ENCODE assay signal across 12 mouse cellular contexts in the genomic region with DNA sequence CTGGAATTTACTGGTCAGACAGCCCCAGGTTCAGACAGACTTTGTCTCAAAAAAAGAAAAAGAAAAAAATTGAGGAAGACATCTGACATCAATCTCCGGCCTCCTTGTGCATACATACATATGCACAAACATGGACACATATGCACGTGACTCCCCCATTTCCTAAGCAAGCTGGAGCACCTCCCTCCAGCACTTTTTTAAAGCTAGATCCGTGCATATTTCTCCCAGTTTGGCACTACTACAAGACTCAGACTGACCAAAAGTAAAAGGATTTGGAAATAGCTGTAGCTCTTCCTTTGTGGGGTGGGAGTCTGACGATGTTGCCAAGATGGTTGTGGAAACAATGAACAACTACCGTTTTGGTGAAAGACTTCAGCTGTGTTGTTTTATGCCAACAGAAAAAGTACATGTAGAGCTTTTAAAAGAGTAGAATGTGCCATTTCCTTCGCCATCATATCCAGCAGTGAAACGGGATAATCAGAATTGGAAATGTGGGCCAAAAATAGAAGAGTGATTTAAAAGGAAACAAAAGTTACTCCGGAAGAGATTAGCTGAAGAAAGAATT. TPM values are rescaled to one million over a fixed set of nuclear protein-coding genes. Genes with fewer than 3 reads are reported as not detected.
DNase-seq lines count a peak whose midpoint lies in the region; ATAC-seq and TF ChIP-seq lines count a peak whose summit lies in the region.
"Had no signal": no experiment of that assay in that cellular context is flagged by ENCODE, and none has a peak within 500 bp of the region (broad histone marks: within the 10 kb centered on the region; RNA-seq: fewer than 3 reads in every experiment).

No protein-coding gene starts in this region.

- ATAC-seq in kidney, embryonic 15.5 days (replicated peaks; ENCODE audit: low FRiP score): no peak
- peak; percentile 46 for ATAC-seq in forebrain, embryonic 14.5 days
- 0 out of 2 replicates have a peak, but pooled peaks have one; percentile 30 for ATAC-seq in midbrain, embryonic 15.5 days (replicated peaks)
- no peak for ATAC-seq in intestine, embryonic 16.5 days

- no peak for DNase-seq in gastrocnemius, adult 2 months
- no peak for DNase-seq in gastrocnemius, postnatal 10 days
- peak; percentile 15 for DNase-seq in kidney, postnatal 14 days
- peak; percentile 62 for DNase-seq in forebrain, embryonic 14.5 days (ENCODE audit: low spot score)
- DNase-seq in gastrocnemius, postnatal 14 days: no peak
- DNase-seq: liver; retina, postnatal 1 day had no signal

- H3K9me3 ChIP-seq in kidney, embryonic 15.5 days (replicated peaks): no peaks in the 10 kb centered on the region
- no peaks in the 10 kb centered on the region for H3K9me3 ChIP-seq in forebrain, embryonic 14.5 days (replicated peaks; ENCODE audit: control insufficient read depth, low read length)
- H3K9me3 ChIP-seq in midbrain, embryonic 15.5 days: no peaks in the 10 kb centered on the region
- H3K9me3 ChIP-seq in intestine, embryonic 16.5 days (ENCODE audit: control insufficient read depth, low read length): no peaks in the 10 kb centered on the region

- H3K4me1 ChIP-seq in kidney, embryonic 15.5 days: no peaks in the 10 kb centered on the region
- peaks cover 8% of the 10 kb centered on the region; the same call in 1 of the 2 replicates for H3K4me1 ChIP-seq in forebrain, embryonic 14.5 days (ENCODE audit: control insufficient read depth, insufficient read depth, low read length)
- 0 out of 2 replicates have a peak, but pooled peaks cover 6% of the 10 kb centered on the region for H3K4me1 ChIP-seq in midbrain, embryonic 15.5 days
- no peaks in the 10 kb centered on the region for H3K4me1 ChIP-seq in intestine, embryonic 16.5 days (ENCODE audit: control insufficient read depth, insufficient read depth, low read length)

- no peak overlapping the region for H3K4me2 ChIP-seq in kidney, embryonic 15.5 days
- H3K4me2 ChIP-seq in forebrain, embryonic 14.5 days (ENCODE audit: low read length): 0 out of 2 replicates have a peak overlapping the region, but pooled peaks have one; percentile 5
- no peak overlapping the region for H3K4me2 ChIP-seq in midbrain, embryonic 15.5 days
- H3K4me2 ChIP-seq in intestine, embryonic 16.5 days (ENCODE audit: low read depth, low read length): no peak overlapping the region

- TF ChIP-seq CTCF in gastrocnemius, adult 2 months (IDR thresholded peaks at IDR 0.05): no peak

- WGBS in kidney, embryonic 15.5 days: 82% methylated on average over 8 of the region's 8 CpGs
- 20% methylated on average over 8 of the region's 8 CpGs for WGBS in forebrain, embryonic 14.5 days
- WGBS in midbrain, embryonic 15.5 days: 18% methylated on average over 8 of the region's 8 CpGs
- 72% methylated on average over 8 of the region's 8 CpGs for WGBS in intestine, embryonic 16.5 days

- intact Hi-C loops in gastrocnemius, adult 2 months (cut with DNase I): no loop called here
- intact Hi-C loops in gastrocnemius, postnatal 14 days (cut with DNase I; ENCODE audit: low total_unique reads): no loop called here

- H3K9ac ChIP-seq in kidney, embryonic 15.5 days: no peak overlapping the region
- H3K9ac ChIP-seq in forebrain, embryonic 14.5 days (ENCODE audit: low read length): no peak overlapping the region
- H3K9ac ChIP-seq in midbrain, embryonic 15.5 days: no peak overlapping the region
- H3K9ac ChIP-seq in intestine, embryonic 16.5 days (ENCODE audit: low read depth, low read length): no peak overlapping the region

- H3K27ac ChIP-seq in gastrocnemius, adult 2 months: peak overlapping the region; percentile 41; the same call in 1 of the 2 replicates
- H3K27ac ChIP-seq in kidney, embryonic 15.5 days: no peak overlapping the region
- no peak overlapping the region for H3K27ac ChIP-seq in forebrain, embryonic 14.5 days (ENCODE audit: low read depth, low read length)
- H3K27ac ChIP-seq in midbrain, embryonic 15.5 days: no peak overlapping the region
- H3K27ac ChIP-seq in intestine, embryonic 16.5 days (ENCODE audit: low read length): no peak overlapping the region
- H3K27ac ChIP-seq: left cerebral cortex, adult 2 months had no signal

- no peaks in the 10 kb centered on the region for H3K27me3 ChIP-seq in kidney, embryonic 15.5 days
- 0 out of 2 replicates have a peak, but pooled peaks cover 3% of the 10 kb centered on the region for H3K27me3 ChIP-seq in forebrain, embryonic 14.5 days (replicated peaks; ENCODE audit: control insufficient read depth, insufficient read depth, low read length)
- no peaks in the 10 kb centered on the region for H3K27me3 ChIP-seq in midbrain, embryonic 15.5 days (replicated peaks)
- no peaks in the 10 kb centered on the region for H3K27me3 ChIP-seq in intestine, embryonic 16.5 days (replicated peaks; ENCODE audit: control insufficient read depth, insufficient read depth, low read length)

- peaks cover 5% of the 10 kb centered on the region for H3K36me3 ChIP-seq in kidney, embryonic 15.5 days
- no peaks in the 10 kb centered on the region for H3K36me3 ChIP-seq in forebrain, embryonic 14.5 days (ENCODE audit: control insufficient read depth, insufficient read depth, low read length)
- no peaks in the 10 kb centered on the region for H3K36me3 ChIP-seq in midbrain, embryonic 15.5 days (replicated peaks)
- H3K36me3 ChIP-seq in intestine, embryonic 16.5 days (ENCODE audit: control insufficient read depth, insufficient read depth, low read length): no peaks in the 10 kb centered on the region

- H3K4me3 ChIP-seq in gastrocnemius, adult 2 months: peak overlapping the region; percentile 3
- H3K4me3 ChIP-seq in kidney, embryonic 15.5 days (replicated peaks): no peak overlapping the region
- H3K4me3 ChIP-seq in forebrain, embryonic 14.5 days (ENCODE audit: low read depth, low read length): no peak overlapping the region
- H3K4me3 ChIP-seq in midbrain, embryonic 15.5 days: no peak overlapping the region
- H3K4me3 ChIP-seq in intestine, embryonic 16.5 days (ENCODE audit: low read length): no peak overlapping the region
- H3K4me3 ChIP-seq: erythroblast, embryonic 14.5 days; left cerebral cortex, adult 2 months had no signal

RNA-seq across cellular contexts. Expression of gene Kiz, which starts 28.7 kb away (rescaled TPM):
- total RNA-seq in gastrocnemius, adult 2 months (2021): 10 to 100 TPM; 56.1 to 57.2 TPM
- total RNA-seq in gastrocnemius, postnatal 10 days (2021): 10 to 100 TPM; 19.5 to 23.8 TPM
- 31.1 and 33.5 TPM in 2 replicates for polyA plus RNA-seq in kidney, embryonic 15.5 days (2015; fragmentation: Nextera tagmentation; extraction: Ambion mirVana)
- 28.7 and 30.5 TPM in 2 replicates for polyA plus RNA-seq in forebrain, embryonic 14.5 days (2014; fragmentation: Nextera tagmentation; extraction: Ambion mirVana)
- 28.2 and 30.4 TPM in 2 replicates for polyA plus RNA-seq in midbrain, embryonic 15.5 days (2015; fragmentation: Nextera tagmentation; extraction: Ambion mirVana)
- 18.3 and 20.7 TPM in 2 replicates for polyA plus RNA-seq in intestine, embryonic 16.5 days (2015; fragmentation: Nextera tagmentation; extraction: Ambion mirVana)
- total RNA-seq in gastrocnemius, postnatal 14 days (2021): 10 to 100 TPM; 19.9 to 25.1 TPM

Comparison
In these comparisons a context has a peak if more than half of its experiments do, and no peak if none do; other contexts are left out.
1. DNase-seq: peak in kidney, postnatal 14 days (single experiment) and forebrain, embryonic 14.5 days (single experiment); none in gastrocnemius, adult 2 months (single experiment), gastrocnemius, postnatal 10 days (single experiment) and gastrocnemius, postnatal 14 days (single experiment).
2. ATAC-seq: peak in forebrain, embryonic 14.5 days (single experiment) and midbrain, embryonic 15.5 days (single experiment); none in kidney, embryonic 15.5 days (single experiment) and intestine, embryonic 16.5 days (single experiment).